Mouse (Mus musculus) megakaryocyte, embryonic 14.5 days (primary cell): ENCODE measurements around the gene Tut7.

Experiments used
- FLI1 ChIP-seq: IDR thresholded peaks from 2 replicates; pipeline ENCODE4 v1.6.1; 2012; ENCODE audit warnings: low read length, inconsistent platforms, mixed read lengths
- GATA1 ChIP-seq: IDR thresholded peaks from 3 replicates; pipeline ENCODE4 v1.6.1; 2012; ENCODE audit warnings: mixed read lengths, low read length, inconsistent platforms, borderline replicate concordance

GRCm38 (mm10) chr13:59870004-59870403 is 47.1 kb upstream of the Tut7 start:
- TF ChIP-seq GATA1 (no peak), FLI1 (no peak)
